Mouse (Mus musculus) ES-E14 (cell line): Measurements from ENCODE around the gene Coa5. TPM values are rescaled to one million over a fixed set of nuclear protein-coding genes. Genes with fewer than 3 reads are reported as not detected.

Source experiments
- DNase-seq: peaks from one replicate; pipeline ENCODE4 v3.0.0-alpha.2; 2013; ENCODE audit warnings: low read depth, low spot score
- H3K27ac ChIP-seq: 2 replicates; pipeline ENCODE4 v1.5.1; 2012; ENCODE audit warnings: low read depth, mild to moderate bottlenecking, low read length, moderate library complexity, mixed read lengths; ENCODE audit not compliant: poor library complexity, insufficient read depth, severe bottlenecking
- H3K36me3 ChIP-seq: 2 replicates; pipeline ENCODE4 v1.6.1; 2012; ENCODE audit warnings: mild to moderate bottlenecking, low read length, moderate library complexity, mixed read lengths; ENCODE audit not compliant: control insufficient read depth, poor library complexity, insufficient read depth, severe bottlenecking
- H3K4me1 ChIP-seq, 2 experiments: fragments of 150-350 bp in 1 of 2; sonication (generic) in 1 of 2; 2 replicates each; pipeline ENCODE4 v1.6.1; 2012; ENCODE audit warnings: low read length in 2 of 2, mild to moderate bottlenecking in 1 of 2, mixed read lengths in 1 of 2; ENCODE audit not compliant: control insufficient read depth in 2 of 2, insufficient read depth in 2 of 2, poor library complexity in 1 of 2
- H3K4me3 ChIP-seq, 2 experiments: fragments of 150-350 bp in 1 of 2; sonication (generic) in 1 of 2; 2 replicates each; pipeline ENCODE4 v1.5.1; 2012; ENCODE audit warnings: low read length in 2 of 2, low read depth in 1 of 2, mild to moderate bottlenecking in 1 of 2, mixed read lengths in 1 of 2; ENCODE audit not compliant: insufficient read depth in 1 of 2, poor library complexity in 1 of 2, severe bottlenecking in 1 of 2
- H3K9ac ChIP-seq: 2 replicates; pipeline ENCODE4 v1.6.1; 2012; ENCODE audit warnings: low read depth, mild to moderate bottlenecking, low read length, mixed read lengths; ENCODE audit not compliant: poor library complexity, insufficient read depth, severe bottlenecking
- H3K9me3 ChIP-seq: fragments of 150-350 bp; sonication (generic); 2 replicates; pipeline ENCODE4 v1.6.1; 2012; ENCODE audit warnings: low read depth, mild to moderate bottlenecking, low read length; ENCODE audit not compliant: control insufficient read depth, insufficient read depth
- CHD2 ChIP-seq: IDR thresholded peaks from 2 replicates; pipeline ENCODE4 v1.6.1; 2014; ENCODE audit warnings: mild to moderate bottlenecking, low read depth, low read length, inconsistent platforms
- HCFC1 ChIP-seq: IDR thresholded peaks from 2 replicates; pipeline ENCODE4 v1.6.1; 2012; ENCODE audit warnings: low read length, inconsistent platforms, borderline replicate concordance; ENCODE audit not compliant: insufficient read depth
- MAFK ChIP-seq: IDR thresholded peaks from 2 replicates; pipeline ENCODE4 v1.6.1; 2014; ENCODE audit warnings: mild to moderate bottlenecking, low read depth, low read length, inconsistent platforms; ENCODE audit not compliant: insufficient read depth
- ZC3H11A ChIP-seq: IDR thresholded peaks from 2 replicates; pipeline ENCODE4 v1.6.1; 2012; ENCODE audit warnings: low read depth, mild to moderate bottlenecking, inconsistent platforms, low read length, borderline replicate concordance
- ZNF384 ChIP-seq: IDR thresholded peaks from 2 replicates; pipeline ENCODE4 v1.6.1; 2012; ENCODE audit warnings: low read depth, low read length, inconsistent platforms
- in situ Hi-C, 2 experiments: fragments of 600-800 bp; cut with MboI; formaldehyde crosslinking; loops; one replicate each; pipeline ENCODE4 v1.15.1; 2025; ENCODE audit warnings: low sequenced_read_pairs in 2 of 2, inconsistent platforms in 1 of 2; ENCODE audit not compliant: unreplicated experiment in 2 of 2
- total RNA-seq: library from RNA; depleted of rRNA; stranded (reverse); fragments of 300-350 nt; gene quantifications from 2 replicates; pipeline ENCODE4 v1.2.3, GENCODE M21; 2012

Coa5 gene
- total RNA-seq, 1 experiment: 38.6 TPM

DNA sequence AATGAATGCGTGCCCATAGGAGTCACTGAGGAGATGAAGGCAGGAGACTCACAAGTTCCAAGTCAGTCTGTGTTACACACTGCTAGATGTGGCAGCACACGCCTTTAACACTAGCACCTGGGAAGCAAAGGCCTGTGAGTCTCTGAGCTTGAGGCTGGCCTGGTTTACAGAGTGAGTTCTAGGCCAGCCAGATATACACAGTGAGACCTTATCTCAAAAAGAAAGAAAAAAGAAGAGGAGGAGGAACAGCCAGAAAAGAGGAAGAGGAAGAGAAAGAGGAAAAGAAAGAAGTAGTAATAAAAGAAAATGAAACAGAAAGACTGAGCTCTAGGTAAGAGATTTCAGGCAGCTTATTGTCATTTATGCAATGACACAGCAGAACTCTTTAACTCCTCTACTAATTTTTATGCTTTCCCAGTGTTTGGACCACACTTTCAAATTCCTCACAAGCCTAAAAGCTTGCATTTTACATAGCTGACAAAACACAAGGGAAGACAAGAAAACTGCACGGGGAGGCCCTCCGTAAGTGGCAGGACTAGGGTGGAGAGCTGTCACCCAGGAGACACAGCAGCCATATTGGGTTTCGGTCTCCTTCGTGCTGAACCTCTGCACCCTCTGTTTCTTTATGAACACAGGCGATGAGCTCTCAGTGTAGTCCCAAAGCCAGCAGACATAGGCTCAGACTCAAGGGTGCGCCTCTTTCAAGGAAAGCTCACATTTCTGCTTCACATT, 2.6 kb downstream of the Coa5 start:
- no peak for DNase-seq
- H3K36me3 ChIP-seq: peaks cover 7% of the 10 kb centered on the region
- peaks cover 2% of the 10 kb centered on the region in 2 experiments; a peak in 1 of 4 replicates for H3K4me1 ChIP-seq
- no peak for TF ChIP-seq CHD2
- no peak for TF ChIP-seq ZC3H11A
- no peak for TF ChIP-seq MAFK
- no peak for TF ChIP-seq HCFC1
- no peak for TF ChIP-seq ZNF384
- H3K9ac ChIP-seq: no peak overlapping the region
- no peak overlapping the region; the same call in 1 of the 2 replicates for H3K27ac ChIP-seq
- H3K9me3 ChIP-seq: no peaks in the 10 kb centered on the region
- in situ Hi-C loops: no loop called here
- H3K4me3 ChIP-seq: no peak overlapping the region

DNA sequence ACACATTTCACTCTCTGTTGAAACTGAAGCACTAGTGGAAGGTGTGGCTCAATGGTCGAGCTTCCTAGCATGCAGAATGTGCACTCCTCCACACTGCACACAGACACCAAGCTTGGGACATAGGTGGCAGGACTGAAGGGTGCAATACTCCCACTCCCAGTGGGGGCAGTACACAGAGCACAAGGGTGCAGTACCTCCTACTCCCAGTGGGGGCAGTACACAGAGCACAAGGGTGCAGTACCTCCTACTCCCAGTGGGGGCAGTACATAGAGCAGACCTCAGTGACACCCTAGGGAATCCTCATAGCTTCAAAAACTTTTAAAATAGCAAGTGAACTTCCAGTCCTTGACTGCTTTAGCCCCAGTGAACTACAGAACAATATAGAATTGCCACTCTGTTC, 10.5 kb downstream of the Coa5 start:
- Histone ChIP-seq H3K27ac (no peak overlapping the region), H3K9me3 (no peaks in the 10 kb centered on the region), H3K4me1 (no peaks in the 10 kb centered on the region), H3K4me3 (no peak overlapping the region), H3K36me3 (peaks cover 4% of the 10 kb centered on the region), H3K9ac (no peak overlapping the region)
- in situ Hi-C loops: no loop called here
- no peak for TF ChIP-seq CHD2
- peak; percentile 59; the same call in 1 of the 2 replicates for TF ChIP-seq HCFC1
- peak; percentile 68; the same call in 1 of the 2 replicates for TF ChIP-seq ZNF384
- TF ChIP-seq ZC3H11A: peak; percentile 46
- peak; percentile 47 for DNase-seq

DNA sequence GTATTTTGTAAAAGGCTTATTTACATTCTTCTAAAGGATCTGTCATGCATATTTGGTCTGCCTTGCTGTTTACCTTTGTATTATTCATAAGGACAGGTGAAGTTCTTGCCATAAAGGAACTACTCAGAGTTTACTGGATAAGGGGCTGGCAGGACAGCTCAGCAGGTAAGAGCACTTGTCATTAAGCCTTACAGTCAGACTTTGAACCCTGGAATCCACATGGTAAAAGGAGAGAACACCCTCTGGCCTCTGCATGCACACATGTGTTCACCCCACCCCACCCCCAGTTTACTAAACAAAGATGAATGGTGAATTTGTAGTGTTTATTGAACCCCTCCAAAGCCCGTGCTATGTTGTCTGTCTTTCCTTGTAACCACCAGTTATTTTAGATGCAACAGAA, 14.5 kb downstream of the Coa5 start:
- H3K9me3 ChIP-seq: no peaks in the 10 kb centered on the region
- H3K4me3 ChIP-seq: no peak overlapping the region
- DNase-seq: no peak
- peaks cover under 1 to 3% of the 10 kb centered on the region in 2 experiments; a peak in 2 of 4 replicates for H3K4me1 ChIP-seq
- H3K36me3 ChIP-seq: peaks cover 4% of the 10 kb centered on the region
- no peak for TF ChIP-seq MAFK
- TF ChIP-seq ZNF384: no peak
- TF ChIP-seq HCFC1: no peak
- in situ Hi-C loops: no loop called here
- no peak overlapping the region for H3K27ac ChIP-seq
- no peak overlapping the region for H3K9ac ChIP-seq

DNA sequence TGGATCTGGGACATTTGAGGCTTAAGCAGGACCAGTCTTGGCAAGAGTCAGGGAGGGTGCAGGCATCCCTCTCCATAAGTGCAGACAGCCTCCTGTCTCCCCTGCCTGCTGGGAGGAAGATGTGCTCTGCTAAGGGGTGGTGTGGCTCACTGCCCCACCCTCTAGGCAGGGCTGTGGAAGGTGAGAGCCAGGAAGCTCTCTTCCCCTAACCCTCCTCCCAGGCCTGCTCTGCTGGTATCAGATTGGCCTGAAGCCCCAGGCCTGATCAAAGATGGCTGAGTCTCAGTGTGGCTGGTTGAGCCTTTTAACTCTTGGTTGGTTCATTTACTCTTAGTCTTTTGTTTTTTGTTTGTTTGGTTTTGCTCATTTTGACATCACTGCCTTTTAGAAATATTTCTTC, 20.3 kb downstream of the Coa5 start:
- H3K4me1 ChIP-seq: peaks cover 2 to 3% of the 10 kb centered on the region in 2 experiments; a peak in 2 of 4 replicates
- TF ChIP-seq ZNF384 (no peak), ZC3H11A (no peak), HCFC1 (no peak), CHD2 (no peak), MAFK (no peak)
- no peaks in the 10 kb centered on the region for H3K36me3 ChIP-seq
- H3K9me3 ChIP-seq: no peaks in the 10 kb centered on the region
- H3K4me3 ChIP-seq: no peak overlapping the region
- H3K27ac ChIP-seq: no peak overlapping the region
- no peak for DNase-seq
- in situ Hi-C loops: loop anchor here in 1 of 2 experiments (10.0 kb wide), 1 partner anchor 135 kb away; no protein-coding TSS in a partner anchor
- no peak overlapping the region for H3K9ac ChIP-seq

DNA sequence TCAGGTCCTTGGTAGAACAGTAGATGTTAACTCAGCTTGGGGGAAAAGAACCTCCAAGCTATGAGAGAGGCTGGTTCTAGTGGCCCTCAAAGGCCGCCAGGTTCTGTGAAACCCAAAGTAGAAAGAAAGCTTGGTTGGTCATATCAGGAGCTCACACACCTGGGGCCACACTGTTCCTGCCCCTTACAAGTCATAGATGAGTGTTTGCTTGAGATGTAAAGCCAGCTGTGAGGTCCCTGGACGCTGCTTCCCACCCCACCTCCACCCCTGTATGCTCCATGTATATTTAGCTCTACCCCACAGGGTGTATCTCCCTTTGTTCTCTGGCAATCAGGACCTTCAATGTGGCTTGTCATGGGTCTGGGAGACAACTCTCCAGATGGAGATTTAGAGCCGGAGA, 21.2 kb downstream of the Coa5 start:
- H3K4me1 ChIP-seq: peaks cover 2 to 3% of the 10 kb centered on the region in 2 experiments; a peak in 2 of 4 replicates
- H3K9me3 ChIP-seq: no peaks in the 10 kb centered on the region
- no peaks in the 10 kb centered on the region for H3K36me3 ChIP-seq
- no peak overlapping the region for H3K9ac ChIP-seq
- no peak for DNase-seq
- H3K4me3 ChIP-seq: no peak overlapping the region
- TF ChIP-seq CHD2 (no peak), MAFK (no peak), ZNF384 (no peak), HCFC1 (no peak), ZC3H11A (no peak)
- in situ Hi-C loops: loop anchor here in 1 of 2 experiments (10.0 kb wide), 1 partner anchor 134 kb away; no protein-coding TSS in a partner anchor
- H3K27ac ChIP-seq: no peak overlapping the region
